Mouse (Mus musculus) embryonic stem cell, embryonic (primary cell): ENCODE data around the gene Palm.

Source experiments
- CTCF ChIA-PET, 4 experiments: fragments of 300-600 bp in 2 of 4; fragments of 350-600 bp in 2 of 4; sonication (Branson Sonifier 250); formaldehyde crosslinking; loops; one replicate each; lab custom pipeline; 2022; ENCODE audit warnings: inconsistent platforms in 2 of 4; lab: Charles Lee
- POLR2A ChIA-PET, 4 experiments: fragments of 300-600 bp in 2 of 4; fragments of 350-600 bp in 2 of 4; sonication (Branson Sonifier 250); formaldehyde crosslinking; loops; one replicate each; lab custom pipeline; 2022; ENCODE audit warnings: antibody characterized with exemption in 4 of 4, inconsistent platforms in 1 of 4; lab: Charles Lee

Palm gene

DNA sequence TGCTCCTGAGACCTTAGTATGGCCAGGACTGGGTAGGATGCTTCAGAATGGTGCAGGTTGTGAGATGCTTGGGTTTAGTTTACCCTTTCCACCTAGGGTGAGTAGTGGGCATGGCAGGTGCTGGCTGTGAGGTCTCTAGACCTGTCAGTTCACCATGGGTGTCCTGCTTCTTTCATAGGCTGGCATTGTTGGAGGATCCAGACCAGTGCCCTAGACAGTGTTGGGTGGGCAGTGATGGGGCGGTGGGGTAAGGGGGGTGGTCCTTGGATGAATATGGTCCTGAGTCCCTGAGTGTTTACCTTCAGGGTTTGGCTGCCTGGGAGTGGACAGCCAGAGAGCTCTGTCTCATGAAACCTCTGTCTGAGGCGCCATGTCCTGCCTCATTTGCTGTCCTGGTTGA, 64.5 kb downstream of the Palm start:
- ChIA-PET POLR2A (interaction anchor here (0.6 to 15.0 kb wide), 43 partner anchors 7 to 418 kb away, joined by 3 to 177 read pairs (median 5); partner anchors contain the start of genes Med16 (in 2 of the 4), Plppr3 (in 2 of the 4), Prtn3 (in 2 of the 4) and Cbarp (in 1 of the 4)), CTCF (interaction anchor here in 3 of 4 experiments (0.6 to 4.6 kb wide), 6 partner anchors 13 to 209 kb away, joined by 3 to 18 read pairs (median 3); no protein-coding TSS in a partner anchor)

DNA sequence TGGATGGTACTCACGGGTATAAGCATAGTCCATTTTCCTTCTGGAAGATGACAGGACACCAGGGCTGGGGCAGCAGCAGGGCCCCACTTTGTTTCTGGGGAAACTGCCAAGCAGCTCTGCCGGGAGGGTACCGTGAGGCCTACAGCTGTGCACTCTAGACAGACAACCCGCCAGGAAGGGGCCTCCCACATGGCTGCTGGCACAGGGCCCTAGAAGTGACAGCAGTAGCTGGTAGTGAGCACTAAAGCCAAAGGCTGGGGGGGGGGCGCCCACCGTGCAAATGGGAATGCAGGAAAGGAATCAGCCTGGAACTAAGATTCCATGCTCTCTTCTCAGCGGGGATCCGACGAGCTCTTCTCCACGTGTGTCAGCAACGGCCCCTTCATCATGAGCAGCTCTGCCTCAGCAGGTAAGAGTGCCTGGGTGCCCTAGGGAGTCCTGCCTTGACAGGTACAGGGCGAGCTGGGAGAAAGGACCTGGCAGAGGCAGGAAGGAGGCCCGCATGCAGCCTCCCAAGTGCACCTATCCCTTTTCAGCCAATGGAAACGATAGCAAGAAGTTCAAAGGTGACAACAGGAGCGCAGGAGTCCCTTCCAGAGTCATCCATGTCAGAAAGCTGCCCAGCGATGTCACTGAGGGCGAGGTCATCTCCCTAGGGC, 65.2 kb downstream of the Palm start:
- ChIA-PET CTCF (interaction anchor here in 3 of 4 experiments (0.6 to 4.6 kb wide), 6 partner anchors 23 to 118 kb away, joined by 3 to 18 read pairs (median 4); partner anchors contain the start of gene Wdr18 (in 1 of the 3)), POLR2A (interaction anchor here (0.6 to 15.0 kb wide), 53 partner anchors 6 to 1787 kb away, joined by 3 to 177 read pairs (median 4); partner anchors contain the start of genes Med16 (in 2 of the 4), Plppr3 (in 2 of the 4), Prtn3 (in 2 of the 4) and Gm26602 (in 1 of the 4))

- POLR2A ChIA-PET = interaction anchor here in 3 of 4 experiments (0.6 to 15.0 kb wide), 42 partner anchors 4 to 1788 kb away, joined by 3 to 177 read pairs (median 5); partner anchors contain the start of genes Med16 (in 2 of the 3), Plppr3 (in 2 of the 3), Prtn3 (in 2 of the 3) and Gm26602 (in 1 of the 3)
Measured at GRCm38 (mm10) chr10:79859116-79859515, 65.7 kb downstream of the Palm start.

GRCm38 (mm10) chr10:79860079-79860911, 66.9 kb downstream of the Palm start:
- CTCF ChIA-PET = interaction anchor here (0.5 to 4.6 kb wide), 10 partner anchors 11 to 659 kb away, joined by 3 to 18 read pairs (median 4); partner anchors contain the start of gene Wdr18 (in 1 of the 4)
- POLR2A ChIA-PET = interaction anchor here (0.5 to 15.0 kb wide), 29 partner anchors 5 to 477 kb away, joined by 3 to 177 read pairs (median 5); partner anchors contain the start of genes Plppr3 (in 2 of the 4), Prtn3 (in 2 of the 4), Ptbp1 (in 2 of the 4) and Cdc34 (in 1 of the 4)

More at GRCm38 (mm10) chr10:79859116-79859515, 65.7 kb downstream of the Palm start:
- CTCF ChIA-PET = interaction anchor here in 3 of 4 experiments (0.6 to 4.6 kb wide), 4 partner anchors 22 to 24 kb away, joined by 3 to 18 read pairs (median 6); no protein-coding TSS in a partner anchor

DNA sequence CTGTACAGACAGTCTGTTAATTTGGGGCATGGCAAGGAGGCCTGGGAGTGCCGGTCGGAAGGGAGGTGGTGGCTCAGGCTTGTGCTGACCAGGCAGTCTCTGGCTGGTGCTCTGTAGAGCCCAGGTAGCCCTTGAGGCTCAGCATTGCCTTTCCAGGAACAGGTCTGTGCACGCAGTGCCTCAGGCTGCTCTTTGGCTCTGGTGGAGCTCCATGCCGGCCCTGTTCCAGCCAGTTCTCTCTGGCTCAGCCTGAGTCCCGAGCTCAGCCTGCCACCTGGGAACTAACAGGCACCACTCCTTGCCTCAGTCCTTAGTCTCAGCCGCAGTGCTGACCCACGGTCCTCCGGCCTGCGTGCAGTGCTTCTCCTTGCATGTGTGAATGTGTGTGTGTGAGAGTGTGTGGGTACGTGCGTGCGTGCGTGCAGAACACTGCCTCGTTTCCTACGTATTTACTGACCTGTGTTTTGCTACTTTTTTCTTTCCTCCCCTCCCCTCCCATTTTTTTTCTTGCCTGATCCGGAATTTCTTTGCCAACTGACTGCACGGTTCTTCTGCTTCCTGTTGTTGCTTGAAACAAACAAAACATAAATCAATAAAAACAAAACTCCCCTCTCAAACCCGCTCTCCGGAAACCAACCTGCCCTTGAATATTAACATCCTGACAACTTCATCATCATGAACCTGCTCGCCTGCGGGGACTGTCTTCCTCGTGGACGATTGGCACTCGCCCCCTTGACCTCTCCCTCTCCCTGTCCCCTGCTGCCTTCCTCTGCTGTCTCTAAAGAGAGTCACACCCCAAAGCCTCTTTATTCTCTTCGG, 68.1 kb downstream of the Palm start:
- CTCF ChIA-PET = interaction anchor here (0.6 to 1.5 kb wide), 11 partner anchors 9 to 98 kb away, joined by 3 to 5 read pairs (median 3); partner anchors contain the start of genes Wdr18 (in 2 of the 4) and Med16 (in 1 of the 4)
- POLR2A ChIA-PET = interaction anchor here (0.5 to 15.0 kb wide), 43 partner anchors 6 to 468 kb away, joined by 3 to 177 read pairs (median 5); partner anchors contain the start of genes Ptbp1 (in 3 of the 4), Plppr3 (in 2 of the 4), Prtn3 (in 2 of the 4) and Arid3a (in 1 of the 4)

DNA sequence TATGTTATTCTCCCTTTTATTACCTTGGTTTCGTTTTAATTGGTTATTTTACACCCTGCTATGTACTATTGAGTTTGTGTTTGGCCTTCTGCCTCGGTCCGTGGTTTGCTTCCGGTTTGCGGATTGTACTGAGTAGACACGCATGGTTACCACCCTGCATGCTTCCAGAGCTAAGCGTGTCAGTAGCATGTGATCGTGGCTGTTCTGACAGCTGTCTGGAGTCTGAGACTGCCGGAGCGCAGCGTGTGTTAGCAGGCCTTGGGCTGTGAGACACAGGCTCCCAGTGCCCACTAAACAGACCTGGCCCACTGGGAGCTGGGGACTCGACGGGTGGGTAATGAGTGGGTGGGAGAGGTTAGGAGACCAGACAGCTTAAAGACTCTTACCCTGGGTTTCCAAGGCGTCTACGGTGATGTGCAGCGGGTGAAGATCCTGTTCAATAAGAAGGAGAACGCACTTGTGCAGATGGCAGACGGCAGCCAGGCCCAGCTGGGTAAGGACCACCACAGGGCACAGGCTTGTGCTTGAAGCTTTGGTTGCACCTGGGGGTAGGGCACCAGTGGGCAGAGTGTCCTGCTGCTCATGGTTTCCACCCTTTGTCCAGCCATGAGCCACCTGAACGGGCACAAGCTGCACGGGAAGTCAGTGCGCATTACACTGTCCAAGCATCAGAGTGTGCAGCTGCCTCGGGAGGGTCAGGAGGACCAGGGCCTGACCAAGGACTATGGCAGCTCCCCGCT, 68.8 kb downstream of the Palm start:
- CTCF ChIA-PET = interaction anchor here in 3 of 4 experiments (0.6 to 1.3 kb wide), 4 partner anchors 9 to 98 kb away, joined by 3 to 4 read pairs (median 3); partner anchors contain the start of gene Wdr18 (in 1 of the 3)
- POLR2A ChIA-PET = interaction anchor here (0.5 to 15.0 kb wide), 29 partner anchors 7 to 1188 kb away, joined by 3 to 177 read pairs (median 5); partner anchors contain the start of genes Ptbp1 (in 3 of the 4), Plppr3 (in 2 of the 4), Prtn3 (in 2 of the 4) and Arid3a (in 1 of the 4)

DNA sequence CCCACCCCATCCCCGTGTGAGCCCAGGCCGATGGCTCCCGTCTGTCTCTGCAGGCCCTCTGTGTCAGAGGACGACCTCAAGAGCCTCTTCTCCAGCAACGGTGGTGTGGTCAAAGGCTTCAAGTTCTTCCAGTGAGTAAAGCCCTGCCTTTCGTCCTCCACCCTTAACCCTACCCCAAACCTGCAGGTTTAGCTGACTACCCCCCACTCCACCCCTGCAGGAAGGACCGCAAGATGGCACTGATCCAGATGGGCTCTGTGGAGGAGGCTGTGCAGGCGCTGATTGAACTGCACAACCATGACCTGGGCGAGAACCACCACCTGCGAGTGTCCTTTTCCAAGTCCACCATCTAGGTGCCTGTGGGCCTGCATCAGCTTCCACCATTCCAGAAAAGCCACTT, 69.6 kb downstream of the Palm start:
- ChIA-PET CTCF (interaction anchor here in 3 of 4 experiments (0.6 to 1.3 kb wide), 3 partner anchors 8 to 52 kb away, joined by 3 to 4 read pairs (median 3); no protein-coding TSS in a partner anchor), POLR2A (interaction anchor here in 3 of 4 experiments (0.6 to 15.0 kb wide), 20 partner anchors 8 to 366 kb away, joined by 3 to 177 read pairs (median 10); partner anchors contain the start of genes Plppr3 (in 3 of the 3), Prtn3 (in 3 of the 3), Ptbp1 (in 3 of the 3) and Arid3a (in 1 of the 3))

DNA sequence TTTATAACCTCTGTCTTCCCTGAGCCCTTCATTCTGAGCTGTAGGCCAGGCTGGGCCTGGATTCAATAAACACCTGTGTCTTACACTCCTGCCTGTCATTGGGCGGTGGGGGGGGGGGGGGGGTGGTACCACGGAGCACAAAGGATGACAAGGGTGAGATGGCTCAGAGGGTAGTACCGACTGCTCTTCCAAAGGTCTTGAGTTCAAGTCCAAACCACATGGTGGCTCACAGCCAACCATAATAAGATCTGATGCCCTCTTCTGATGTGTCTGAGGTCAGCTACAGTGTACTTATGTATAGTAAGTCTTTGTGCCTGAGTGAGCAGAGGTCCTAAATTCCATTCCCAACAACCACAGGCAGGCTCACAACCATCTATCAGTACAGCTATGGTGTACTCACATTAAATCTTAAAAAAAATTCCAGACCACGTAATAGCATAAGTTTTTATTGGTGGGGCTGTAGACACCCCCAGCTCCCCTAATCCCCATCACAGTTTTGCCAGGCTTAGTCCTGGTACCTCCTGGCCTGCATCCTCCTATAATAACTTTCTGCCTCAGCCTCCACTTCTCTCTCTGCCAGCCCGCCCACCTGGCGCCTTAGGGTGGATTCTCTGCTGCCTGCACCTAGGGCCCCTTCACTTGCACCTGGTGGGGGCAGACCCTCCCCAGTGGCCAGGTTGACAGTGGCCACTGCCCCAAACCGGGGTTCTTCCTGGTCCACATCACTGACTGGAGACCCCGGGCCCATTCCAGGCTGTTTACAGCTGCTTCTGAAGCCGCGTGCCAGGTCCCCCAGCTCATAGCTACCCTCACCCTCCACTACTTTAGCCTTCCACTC, 71.2 kb downstream of the Palm start:
- ChIA-PET POLR2A (interaction anchor here (0.5 to 15.0 kb wide), 56 partner anchors 9 to 362 kb away, joined by 3 to 177 read pairs (median 4); partner anchors contain the start of genes Ptbp1 (in 4 of the 4), Plppr3 (in 3 of the 4), Prtn3 (in 3 of the 4) and Arid3a (in 2 of the 4)), CTCF (interaction anchor here in 3 of 4 experiments (0.6 to 2.4 kb wide), 8 partner anchors 10 to 654 kb away, joined by 3 to 10 read pairs (median 3); partner anchors contain the start of genes Ptbp1 (in 1 of the 3) and Wdr18 (in 1 of the 3))

DNA sequence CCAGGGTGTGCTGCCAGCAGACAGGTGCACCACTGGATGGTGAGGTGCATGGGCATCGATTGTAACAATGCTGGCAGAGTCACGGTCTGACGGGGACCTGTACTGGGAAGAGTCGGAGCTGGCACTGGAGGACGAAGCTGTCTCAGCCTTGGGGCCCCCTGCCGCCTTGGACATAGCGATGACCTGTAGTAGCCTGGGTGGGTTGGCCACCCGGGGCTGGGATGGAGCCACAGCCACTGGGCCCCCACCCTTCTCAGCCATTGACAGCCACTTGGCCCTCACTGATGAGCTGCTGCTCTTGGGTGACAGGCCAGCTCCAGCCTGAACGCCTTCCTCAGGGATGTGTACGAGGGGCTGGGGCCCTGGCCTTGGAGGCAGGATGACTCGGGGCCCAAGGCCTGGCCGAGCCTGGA, 71.8 kb downstream of the Palm start:
- POLR2A ChIA-PET = interaction anchor here (0.5 to 15.0 kb wide), 48 partner anchors 8 to 361 kb away, joined by 3 to 177 read pairs (median 4); partner anchors contain the start of genes Ptbp1 (in 4 of the 4), Plppr3 (in 3 of the 4), Prtn3 (in 3 of the 4) and Med16 (in 2 of the 4)
- CTCF ChIA-PET = interaction anchor here in 3 of 4 experiments (0.5 to 2.4 kb wide), 5 partner anchors 11 to 95 kb away, joined by 3 to 10 read pairs (median 3); partner anchors contain the start of genes Ptbp1 (in 1 of the 3) and Wdr18 (in 1 of the 3)

GRCm38 (mm10) chr10:79865801-79866295, 72.5 kb downstream of the Palm start:
- CTCF ChIA-PET = interaction anchor here in 3 of 4 experiments (0.5 to 2.4 kb wide), 4 partner anchors 31 to 94 kb away, joined by 3 to 10 read pairs (median 4); partner anchors contain the start of gene Wdr18 (in 1 of the 3)
- POLR2A ChIA-PET = interaction anchor here (0.5 to 15.0 kb wide), 47 partner anchors 7 to 655 kb away, joined by 3 to 177 read pairs (median 4); partner anchors contain the start of genes Ptbp1 (in 4 of the 4), Med16 (in 2 of the 4), Plppr3 (in 2 of the 4) and Prtn3 (in 2 of the 4)

GRCm38 (mm10) chr10:79866601-79867000, 73.2 kb downstream of the Palm start:
- ChIA-PET CTCF (interaction anchor here in 2 of 4 experiments (0.5 to 1.0 kb wide), 2 partner anchors 132 to 154 kb away, joined by 3 to 9 read pairs; no protein-coding TSS in a partner anchor), POLR2A (interaction anchor here (0.6 to 10.8 kb wide), 21 partner anchors 9 to 193 kb away, joined by 3 to 177 read pairs (median 7); partner anchors contain the start of genes Ptbp1 (in 4 of the 4), Arid3a (in 1 of the 4), Grin3b (in 1 of the 4) and Med16 (in 1 of the 4))
